ENCODE assay signal across 29 mouse cellular contexts in genomic region chr7:80716758-80717157, GRCm38 (mm10). TPM values are rescaled to one million over a fixed set of nuclear protein-coding genes. Genes with fewer than 3 reads are reported as not detected.
A peak's percentile ranks its signal among the peaks of the same experiment; 100 is the strongest.
DNase-seq lines count a peak whose midpoint lies in the region; ATAC-seq and TF ChIP-seq lines count a peak whose summit lies in the region.
"Had no signal": no experiment of that assay in that cellular context is flagged by ENCODE, and none has a peak within 500 bp of the region (broad histone marks: within the 10 kb centered on the region; RNA-seq: fewer than 3 reads in every experiment).

No protein-coding gene starts in this region.

- 55% methylated on average over 9 of the region's 9 CpGs for WGBS in liver, postnatal 0 days (ENCODE audit: insufficient replicate concordance)
- WGBS in liver, embryonic 13.5 days (ENCODE audit: insufficient replicate concordance) = 28% methylated on average over 9 of the region's 9 CpGs
- WGBS in liver, embryonic 15.5 days (ENCODE audit: insufficient replicate concordance) = 31% methylated on average over 9 of the region's 9 CpGs

- TF ChIP-seq CTCF in liver, postnatal 0 days (IDR thresholded peaks at IDR 0.05; ENCODE audit: low read depth) = no peak

- no peak for TF ChIP-seq EP300 in liver, postnatal 0 days (IDR thresholded peaks at IDR 0.05; ENCODE audit: low read depth)

- intact Hi-C loops in left cerebral cortex, postnatal 4 days (cut with DNase I) = no loop called here

- no peak overlapping the region for H3K4me2 ChIP-seq in liver, postnatal 0 days (ENCODE audit: low read depth, low read length)
- H3K4me2 ChIP-seq in liver, embryonic 13.5 days = no peak overlapping the region
- H3K4me2 ChIP-seq in liver, embryonic 15.5 days = 0 out of 2 replicates have a peak overlapping the region, but pooled peaks have one; percentile 1
- H3K4me2 ChIP-seq: embryonic facial prominence, embryonic 13.5 days; embryonic facial prominence, embryonic 15.5 days; forebrain, embryonic 12.5 days had no signal

- peaks cover 57% of the 10 kb centered on the region for H3K36me3 ChIP-seq in liver, postnatal 0 days (replicated peaks; ENCODE audit: insufficient read depth, low read length)
- H3K36me3 ChIP-seq in liver, embryonic 13.5 days = peaks cover 23% of the 10 kb centered on the region
- peaks cover 41% of the 10 kb centered on the region; the same call in 1 of the 2 replicates for H3K36me3 ChIP-seq in liver, embryonic 15.5 days (replicated peaks)

- peak; percentile 52 for DNase-seq in liver
- DNase-seq in liver, postnatal 0 days = no peak
- DNase-seq in liver, embryonic 13.5 days = no peak
- DNase-seq in left cerebral cortex, postnatal 4 days = no peak
- no peak for DNase-seq in cerebellum, postnatal 25 days
- DNase-seq in heart, adult 8-10 months (ENCODE audit: low spot score) = no peak
- DNase-seq: adrenal gland, adult 8-10 months; adrenal gland, postnatal 14 days; adrenal gland, postnatal 36 days; B cell, adult 2 months; cerebellum, adult 11-12 months; cerebellum, adult 2 months; cerebellum, adult 9-10 months; cerebellum, postnatal 10 days; cerebellum, postnatal 36 days; embryo, embryonic 11 days had no signal

- no peak overlapping the region for H3K9ac ChIP-seq in liver, postnatal 0 days (replicated peaks)
- no peak overlapping the region for H3K9ac ChIP-seq in liver, embryonic 13.5 days
- H3K9ac ChIP-seq in liver, embryonic 15.5 days = no peak overlapping the region
- H3K9ac ChIP-seq: embryonic facial prominence, embryonic 13.5 days; embryonic facial prominence, embryonic 15.5 days; forebrain, embryonic 12.5 days had no signal

- H3K9me3 ChIP-seq in liver, postnatal 0 days (ENCODE audit: low read length) = no peaks in the 10 kb centered on the region
- H3K9me3 ChIP-seq in liver, embryonic 13.5 days (replicated peaks) = no peaks in the 10 kb centered on the region
- no peaks in the 10 kb centered on the region for H3K9me3 ChIP-seq in liver, embryonic 15.5 days (replicated peaks)
- H3K9me3 ChIP-seq: embryonic facial prominence, embryonic 13.5 days; embryonic facial prominence, embryonic 15.5 days; forebrain, embryonic 10.5 days; forebrain, embryonic 12.5 days; G1E had no signal

- no peaks in the 10 kb centered on the region for H3K27me3 ChIP-seq in liver, postnatal 0 days (ENCODE audit: insufficient read depth, low read length)
- H3K27me3 ChIP-seq in liver, embryonic 13.5 days = no peaks in the 10 kb centered on the region
- no peaks in the 10 kb centered on the region for H3K27me3 ChIP-seq in liver, embryonic 15.5 days
- H3K27me3 ChIP-seq: CH12.LX; embryonic facial prominence, embryonic 13.5 days; embryonic facial prominence, embryonic 15.5 days; forebrain, embryonic 12.5 days; Patski had no signal

- no peaks in the 10 kb centered on the region for H3K4me1 ChIP-seq in liver, postnatal 0 days (ENCODE audit: insufficient read depth)
- peaks cover 55% of the 10 kb centered on the region for H3K4me1 ChIP-seq in liver, embryonic 13.5 days (replicated peaks)
- H3K4me1 ChIP-seq in liver, embryonic 15.5 days (replicated peaks) = peaks cover 45% of the 10 kb centered on the region
- H3K4me1 ChIP-seq: embryonic facial prominence, embryonic 13.5 days; embryonic facial prominence, embryonic 15.5 days had no signal

- no peak overlapping the region for H3K4me3 ChIP-seq in liver, postnatal 0 days (ENCODE audit: low read depth, low read length)
- no peak overlapping the region for H3K4me3 ChIP-seq in liver, embryonic 13.5 days (replicated peaks)
- no peak overlapping the region for H3K4me3 ChIP-seq in liver, embryonic 15.5 days (replicated peaks)
- H3K4me3 ChIP-seq: embryonic facial prominence, embryonic 13.5 days; embryonic facial prominence, embryonic 15.5 days; erythroblast, embryonic 14.5 days; forebrain, embryonic 10.5 days; forebrain, embryonic 12.5 days had no signal

- H3K27ac ChIP-seq in liver, postnatal 0 days (ENCODE audit: low read depth) = no peak overlapping the region
- no peak overlapping the region for H3K27ac ChIP-seq in liver, embryonic 13.5 days
- H3K27ac ChIP-seq in liver, embryonic 15.5 days (replicated peaks) = no peak overlapping the region
- H3K27ac ChIP-seq: embryonic facial prominence, embryonic 13.5 days; embryonic facial prominence, embryonic 15.5 days; forebrain, embryonic 10.5 days; forebrain, embryonic 12.5 days had no signal

- ATAC-seq in liver, postnatal 0 days = no peak
- peak; percentile 55 for ATAC-seq in liver, embryonic 13.5 days (ENCODE audit: low read depth)
- no peak for ATAC-seq in liver, embryonic 15.5 days (ENCODE audit: insufficient read depth)
- ATAC-seq in megakaryocyte-erythroid progenitor cell, adult 5-6 weeks (replicated peaks; ENCODE audit: low FRiP score, low TSS enrichment, poor library complexity, severe bottlenecking) = peak; percentile 48; the same call in 1 of the 2 replicates
- ATAC-seq: activated CD4-positive, CD25-positive, alpha-beta regulatory T cell, adult 4 months; CD4-positive, CD25-positive, alpha-beta regulatory T cell, adult 4 months; forebrain, embryonic 14.5 days; Patski had no signal

RNA-seq across cellular contexts. Expression of gene Crtc3, which starts 28.1 kb away (rescaled TPM):
- polyA plus RNA-seq in liver, postnatal 0 days (2015; fragmentation: Nextera tagmentation; extraction: Ambion mirVana) = 4.1 and 5.4 TPM in 2 replicates
- polyA plus RNA-seq in liver, embryonic 13.5 days (2015; fragmentation: Nextera tagmentation; extraction: Ambion mirVana) = 4.1 and 5.5 TPM in 2 replicates
- polyA plus RNA-seq in liver, embryonic 15.5 days (2015; fragmentation: Nextera tagmentation; extraction: Ambion mirVana) = 4.2 TPM in 2 replicates
- 29.1 and 29.3 TPM in 2 replicates for total RNA-seq in megakaryocyte-erythroid progenitor cell, adult 5-6 weeks (2014; fragmentation: Nextera tagmentation)
- 8.2 and 14.8 TPM in 2 replicates for total RNA-seq in megakaryocyte-erythroid progenitor cell, adult 5-6 weeks (2017)
- 10 to 100 TPM; 28.5 to 32.1 TPM for total RNA-seq in left cerebral cortex, postnatal 4 days (2021)
- 10 to 100 TPM; 10.7 to 12.1 (median 11.7) TPM for total RNA-seq in heart, adult 8-10 months (2022)

Comparison
In these comparisons a context has a peak if more than half of its experiments do, and no peak if none do; other contexts are left out.
1. ATAC-seq: peak in liver, embryonic 13.5 days (single experiment) and megakaryocyte-erythroid progenitor cell, adult 5-6 weeks (single experiment); none in liver, postnatal 0 days (single experiment) and liver, embryonic 15.5 days (single experiment).